Mouse (Mus musculus) megakaryocyte, embryonic 14.5 days (primary cell): ENCODE results near the gene A430005L14Rik.

ENCODE experiments used
- FLI1 ChIP-seq: IDR thresholded peaks from 2 replicates; pipeline ENCODE4 v1.6.1; 2012; ENCODE audit warnings: low read length, inconsistent platforms, mixed read lengths
- GATA1 ChIP-seq: IDR thresholded peaks from 3 replicates; pipeline ENCODE4 v1.6.1; 2012; ENCODE audit warnings: mixed read lengths, low read length, inconsistent platforms, borderline replicate concordance

- no peak for TF ChIP-seq GATA1
- no peak for TF ChIP-seq FLI1
Measured at GRCm38 (mm10) chr4:153928772-153929299, 28.2 kb upstream of the A430005L14Rik start.
